Mouse (Mus musculus): ENCODE data around the gene Gm17018.

GRCm38 (mm10) chr19:45596434-45596833 lies 36.0 kb downstream of the Gm17018 start:
- TF ChIP-seq GATA1 (IDR thresholded peaks at IDR 0.05; ENCODE audit: borderline replicate concordance, low read length), result no peak
- TF ChIP-seq FLI1 (IDR thresholded peaks at IDR 0.05; ENCODE audit: low read length), result no peak

Measured in megakaryocyte, embryonic 14.5 days (primary cell).